Mouse (Mus musculus): Measurements from ENCODE around the gene Msh5.

DNA sequence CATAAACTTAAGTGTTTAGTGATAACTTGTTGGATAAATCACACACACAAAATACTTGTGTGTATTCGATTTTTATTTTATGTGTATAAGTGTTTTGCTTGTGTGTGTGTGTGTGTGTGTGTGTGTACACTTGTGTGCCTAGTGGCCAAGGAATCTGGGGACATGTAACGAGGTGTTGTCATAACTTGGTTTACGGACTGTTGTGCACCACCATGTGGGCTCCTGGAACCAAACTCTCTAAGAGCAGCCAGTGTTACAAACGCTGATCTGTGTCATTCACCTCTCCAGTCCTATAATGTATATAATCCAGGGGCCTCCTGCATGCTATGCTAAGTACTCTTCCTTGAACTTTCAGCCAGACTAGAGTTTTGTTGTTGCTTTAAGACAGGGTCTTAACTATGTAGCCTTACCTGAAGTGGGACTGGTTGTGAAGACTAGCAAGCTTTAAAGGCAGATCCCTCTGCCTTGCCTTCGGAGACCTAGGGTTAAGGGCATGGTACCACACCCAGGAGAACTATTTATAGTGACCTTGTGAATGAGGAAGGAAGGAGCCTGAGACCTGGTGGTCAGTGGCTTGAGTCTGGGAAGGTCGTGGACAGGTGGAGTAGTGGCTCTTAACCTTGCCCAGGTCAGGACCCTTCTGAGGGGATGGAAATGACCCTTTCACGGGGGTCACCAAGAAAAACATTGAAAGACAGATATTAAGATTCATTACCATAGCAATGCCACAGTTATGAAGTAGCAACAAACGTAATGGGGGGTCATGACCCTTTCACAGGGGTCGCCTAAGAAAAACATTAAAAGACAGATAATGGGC is 43.3 kb downstream of the Msh5 start:
- TF ChIP-seq CTCF (conservative IDR thresholded peaks at IDR 0.05; ENCODE audit: insufficient read depth, insufficient read length, low read depth, low read length) (no peak), POLR2A (IDR thresholded peaks at IDR 0.05; ENCODE audit: low read depth, low read length) (no peak)

Data from kidney, adult 2 months (tissue).